Mouse (Mus musculus): ENCODE results near the gene C1s1. TPM values are rescaled to one million over a fixed set of nuclear protein-coding genes. Genes with fewer than 3 reads are reported as not detected.

The C1s1 gene
- total and polyA plus RNA-seq, 3 experiments = 0.55 to 4.8 (median 1.3) TPM

DNA sequence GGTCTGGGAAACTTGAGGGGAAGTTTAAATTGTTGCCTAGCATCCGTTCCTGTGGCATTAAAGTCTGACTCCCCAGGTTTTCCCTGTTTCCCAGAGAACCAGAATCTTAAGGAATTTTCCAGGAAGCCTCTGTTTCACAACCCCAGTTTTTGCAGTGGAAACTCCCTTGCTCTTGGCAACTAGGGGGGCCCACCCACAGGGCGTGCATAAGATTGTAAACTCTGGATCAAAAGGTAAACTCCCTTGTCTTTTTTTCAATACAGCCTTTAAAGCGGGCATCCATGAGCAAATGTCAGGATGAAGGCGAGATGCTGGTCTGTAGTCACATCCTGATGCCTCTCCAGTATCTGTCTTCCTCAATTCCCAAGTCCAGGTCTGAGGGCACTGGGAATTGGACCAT is 40.7 kb downstream of the C1s1 start:
- in situ Hi-C loops (cut with MboI; ENCODE audit: low pct_ligation_motif_present, low pct_unique_long_range_greater_than_20kb, low sequenced_read_pairs) (no loop called here), dilution Hi-C loops (cut with MboI; ENCODE audit: extremely low pct_ligation_motif_present, extremely low pct_unique_long_range_greater_than_20kb, low sequenced_read_pairs) (no loop called here)
- no peaks in the 10 kb centered on the region for H3K36me3 ChIP-seq (replicated peaks in 1 of 2; ENCODE audit: control insufficient read depth in 1 of 2, insufficient read depth in 1 of 2, low read length in 1 of 2)
- no peak overlapping the region for H3K27ac ChIP-seq (ENCODE audit: insufficient read depth, low read depth)
- no peak for DNase-seq (ENCODE audit: extremely low read depth)
- H3K27me3 ChIP-seq (replicated peaks) = no peaks in the 10 kb centered on the region
- H3K9me3 ChIP-seq (replicated peaks; ENCODE audit: low read length) = no peaks in the 10 kb centered on the region
- peaks cover 0 to 24% of the 10 kb centered on the region in 2 experiments; a peak in 2 of 4 replicates for H3K4me1 ChIP-seq (ENCODE audit: control insufficient read depth in 1 of 2, insufficient read depth in 2 of 2)
- H3K9ac ChIP-seq (ENCODE audit: insufficient read depth, low read depth) = no peak overlapping the region
- no peak overlapping the region for H3K4me2 ChIP-seq (ENCODE audit: insufficient read depth, low read depth, poor library complexity, severe bottlenecking)
- H3K4me3 ChIP-seq (replicated peaks in 1 of 3; ENCODE audit: low read depth in 2 of 3, low read length in 2 of 3, poor library complexity in 1 of 3) = no peak overlapping the region
- no peak for TF ChIP-seq MXI1 (IDR thresholded peaks at IDR 0.05; ENCODE audit: low read depth, low read length)
- TF ChIP-seq JUND (conservative IDR thresholded peaks at IDR 0.05; ENCODE audit: low read depth, low read length) = no peak
- no peak for TF ChIP-seq ZMIZ1 (IDR thresholded peaks at IDR 0.05; ENCODE audit: low read depth, low read length)
- no peak for TF ChIP-seq USF1 (IDR thresholded peaks at IDR 0.05; ENCODE audit: low read depth, low read length)
- no peak for TF ChIP-seq CTCF (conservative IDR thresholded peaks at IDR 0.05 in 1 of 2, IDR thresholded peaks at IDR 0.05 in 1 of 2; ENCODE audit: low read depth in 2 of 2, low read length in 2 of 2)
- no peak for TF ChIP-seq MAX (IDR thresholded peaks at IDR 0.05; ENCODE audit: low read length)
- TF ChIP-seq EP300 (IDR thresholded peaks at IDR 0.05; ENCODE audit: low read length) = no peak
- TF ChIP-seq MEF2A (IDR thresholded peaks at IDR 0.05; ENCODE audit: borderline replicate concordance, low read depth, low read length) = no peak
- TF ChIP-seq RCOR1 (conservative IDR thresholded peaks at IDR 0.05; ENCODE audit: low read depth, low read length) = no peak
- no peak for TF ChIP-seq TCF12 (IDR thresholded peaks at IDR 0.05; ENCODE audit: low read depth, low read length)
- TF ChIP-seq SIN3A (IDR thresholded peaks at IDR 0.05; ENCODE audit: low read length) = no peak
- TF ChIP-seq IRF4 (IDR thresholded peaks at IDR 0.05; ENCODE audit: low read depth, low read length) = no peak
- no peak for TF ChIP-seq GABPA (IDR thresholded peaks at IDR 0.05; ENCODE audit: insufficient replicate concordance, low read depth, low read length)
- TF ChIP-seq E2F4 (IDR thresholded peaks at IDR 0.05; ENCODE audit: insufficient replicate concordance, low read depth, low read length) = no peak
- no peak for TF ChIP-seq MYC (IDR thresholded peaks at IDR 0.05; ENCODE audit: low read depth, low read length)
- no peak for TF ChIP-seq UBTF (IDR thresholded peaks at IDR 0.05; ENCODE audit: low read depth, low read length)
- TF ChIP-seq HCFC1 (IDR thresholded peaks at IDR 0.05; ENCODE audit: low read depth, low read length) = no peak
- TF ChIP-seq CHD2 (IDR thresholded peaks at IDR 0.05; ENCODE audit: low read length) = no peak
- H3K79me2 ChIP-seq (replicated peaks; ENCODE audit: control insufficient read depth, extremely low read depth, insufficient read depth, poor library complexity, severe bottlenecking) = no peaks in the 10 kb centered on the region

DNA sequence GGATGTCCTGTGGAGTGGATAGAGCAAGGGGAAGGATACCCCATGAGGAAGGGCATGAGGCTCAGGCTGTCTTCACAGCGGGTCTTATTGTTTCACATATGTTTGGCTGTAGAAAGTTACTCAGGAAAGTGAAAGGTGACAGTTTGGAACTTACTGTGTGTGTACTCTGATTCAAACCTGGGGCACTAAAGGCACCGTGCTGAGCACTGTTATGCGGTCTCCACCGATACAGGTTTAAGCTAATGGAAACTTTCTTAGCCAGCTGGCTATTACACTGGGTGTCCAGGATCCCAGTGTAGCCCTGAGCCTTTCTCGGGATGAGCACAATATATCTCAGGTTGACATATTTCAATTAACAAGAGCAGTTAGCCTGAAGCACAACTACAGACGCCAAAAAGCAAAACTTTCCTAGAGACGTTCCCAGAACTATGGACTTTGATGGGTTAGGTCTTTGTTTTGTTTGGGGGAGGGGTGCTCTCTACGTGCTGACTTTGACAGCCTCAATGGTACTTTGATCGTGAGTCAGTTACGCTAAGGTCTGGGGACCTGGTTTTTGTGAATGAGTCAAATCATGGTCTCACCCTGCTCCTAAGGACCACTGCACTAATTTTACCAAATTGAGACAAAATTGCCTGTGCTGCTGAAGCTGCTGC is 42.1 kb downstream of the C1s1 start:
- no peak for TF ChIP-seq UBTF (IDR thresholded peaks at IDR 0.05; ENCODE audit: low read depth, low read length)
- no peak for TF ChIP-seq ELF1 (IDR thresholded peaks at IDR 0.05; ENCODE audit: low read depth, low read length)
- TF ChIP-seq RAD21 (IDR thresholded peaks at IDR 0.05; ENCODE audit: low read depth, low read length) = no peak
- no peak for TF ChIP-seq BHLHE40 (IDR thresholded peaks at IDR 0.05; ENCODE audit: low read depth, low read length)
- no peak for TF ChIP-seq TCF12 (IDR thresholded peaks at IDR 0.05; ENCODE audit: low read depth, low read length)
- no peak for TF ChIP-seq USF1 (IDR thresholded peaks at IDR 0.05; ENCODE audit: low read depth, low read length)
- TF ChIP-seq KAT2A (IDR thresholded peaks at IDR 0.05; ENCODE audit: insufficient replicate concordance, low read length) = no peak
- DNase-seq (ENCODE audit: extremely low read depth) = no peak
- Histone ChIP-seq H3K9ac (ENCODE audit: insufficient read depth, low read depth) (no peak overlapping the region), H3K9me3 (replicated peaks; ENCODE audit: low read length) (peaks cover 5% of the 10 kb centered on the region), H3K27ac (ENCODE audit: insufficient read depth, low read depth) (no peak overlapping the region), H3K4me1 (ENCODE audit: control insufficient read depth in 1 of 2, insufficient read depth in 2 of 2) (peaks cover 0 to 18% of the 10 kb centered on the region in 2 experiments; a peak in 2 of 4 replicates), H3K27me3 (replicated peaks) (no peaks in the 10 kb centered on the region), H3K4me2 (ENCODE audit: insufficient read depth, low read depth, poor library complexity, severe bottlenecking) (no peak overlapping the region), H3K4me3 (replicated peaks in 1 of 3; ENCODE audit: low read depth in 2 of 3, low read length in 2 of 3, poor library complexity in 1 of 3) (no peak overlapping the region), H3K79me2 (replicated peaks; ENCODE audit: control insufficient read depth, extremely low read depth, insufficient read depth, poor library complexity, severe bottlenecking) (no peaks in the 10 kb centered on the region), H3K36me3 (replicated peaks in 1 of 2; ENCODE audit: control insufficient read depth in 1 of 2, insufficient read depth in 1 of 2, low read length in 1 of 2) (no peaks in the 10 kb centered on the region)
- dilution Hi-C loops (cut with MboI; ENCODE audit: extremely low pct_ligation_motif_present, extremely low pct_unique_long_range_greater_than_20kb, low sequenced_read_pairs) (no loop called here), in situ Hi-C loops (cut with MboI; ENCODE audit: low pct_ligation_motif_present, low pct_unique_long_range_greater_than_20kb, low sequenced_read_pairs) (no loop called here)

All from CH12.LX (cell line).